Mouse (Mus musculus): Measurements from ENCODE around the gene Ccdc170. TPM values are rescaled to one million over a fixed set of nuclear protein-coding genes. Genes with fewer than 3 reads are reported as not detected.

Ccdc170 gene
- polyA plus RNA-seq, 1 experiment from 2014 or later, result not detected

GRCm38 (mm10) chr10:4492045-4492444 is 9.7 kb downstream of the Ccdc170 start:
- H3K27me3 ChIP-seq (ENCODE audit: control insufficient read depth, insufficient read depth, low read length), result no peaks in the 10 kb centered on the region
- 57% methylated on average over 1 of the region's 1 CpGs for WGBS

DNA sequence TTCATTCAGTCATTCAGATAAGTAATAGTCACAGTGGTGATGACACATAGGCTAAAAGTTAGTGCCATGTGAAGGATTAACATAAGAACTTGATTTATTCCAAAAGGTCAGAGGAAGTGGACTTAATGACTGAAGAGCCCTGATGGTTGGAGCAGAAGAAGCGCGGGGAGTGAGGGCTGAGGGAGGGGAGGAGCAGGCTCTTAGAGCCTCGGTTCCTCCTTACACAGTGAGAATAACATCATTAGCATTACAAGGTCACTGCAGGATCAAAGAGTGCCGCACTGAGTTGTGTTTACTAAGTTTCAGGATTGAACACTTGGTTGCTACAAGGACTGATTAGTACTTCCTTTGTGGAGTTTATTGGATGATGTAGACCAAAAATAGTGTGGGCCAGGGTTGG is 10.6 kb downstream of the Ccdc170 start:
- Histone ChIP-seq H3K9ac (ENCODE audit: low read length) (no peak overlapping the region), H3K4me3 (ENCODE audit: low read depth, low read length) (no peak overlapping the region), H3K27ac (replicated peaks; ENCODE audit: low read depth, low read length) (no peak overlapping the region), H3K4me1 (ENCODE audit: control insufficient read depth, insufficient read depth, low read length) (no peaks in the 10 kb centered on the region), H3K9me3 (ENCODE audit: control insufficient read depth, low read length) (no peaks in the 10 kb centered on the region), H3K4me2 (ENCODE audit: low read depth, severe bottlenecking) (no peak overlapping the region), H3K27me3 (ENCODE audit: control insufficient read depth, insufficient read depth, low read length) (no peaks in the 10 kb centered on the region), H3K36me3 (ENCODE audit: control insufficient read depth, insufficient read depth, low read length) (no peaks in the 10 kb centered on the region)
- ATAC-seq (ENCODE audit: insufficient number of reproducible peaks, low FRiP score, low TSS enrichment, low read depth) (no peak), DNase-seq (ENCODE audit: low spot score) (no peak)
- WGBS, result 6% methylated on average over 4 of the region's 4 CpGs

More at GRCm38 (mm10) chr10:4492045-4492444, 9.7 kb downstream of the Ccdc170 start:
- Histone ChIP-seq H3K4me1 (ENCODE audit: control insufficient read depth, insufficient read depth, low read length) (no peaks in the 10 kb centered on the region), H3K9me3 (ENCODE audit: control insufficient read depth, low read length) (no peaks in the 10 kb centered on the region), H3K4me2 (ENCODE audit: low read depth, severe bottlenecking) (no peak overlapping the region), H3K9ac (ENCODE audit: low read length) (no peak overlapping the region), H3K36me3 (ENCODE audit: control insufficient read depth, insufficient read depth, low read length) (no peaks in the 10 kb centered on the region), H3K4me3 (ENCODE audit: low read depth, low read length) (no peak overlapping the region), H3K27ac (replicated peaks; ENCODE audit: low read depth, low read length) (no peak overlapping the region)
- no peak for DNase-seq (ENCODE audit: low spot score)
- ATAC-seq (ENCODE audit: insufficient number of reproducible peaks, low FRiP score, low TSS enrichment, low read depth), result no peak

GRCm38 (mm10) chr10:4503251-4503650 is 20.9 kb downstream of the Ccdc170 start:
- 91% methylated on average over 8 of the region's 8 CpGs for WGBS
- Histone ChIP-seq H3K4me1 (ENCODE audit: control insufficient read depth, insufficient read depth, low read length) (no peaks in the 10 kb centered on the region), H3K4me2 (ENCODE audit: low read depth, severe bottlenecking) (no peak overlapping the region), H3K27me3 (ENCODE audit: control insufficient read depth, insufficient read depth, low read length) (no peaks in the 10 kb centered on the region), H3K9ac (ENCODE audit: low read length) (no peak overlapping the region), H3K4me3 (ENCODE audit: low read depth, low read length) (no peak overlapping the region), H3K36me3 (ENCODE audit: control insufficient read depth, insufficient read depth, low read length) (no peaks in the 10 kb centered on the region), H3K27ac (replicated peaks; ENCODE audit: low read depth, low read length) (no peak overlapping the region), H3K9me3 (ENCODE audit: control insufficient read depth, low read length) (no peaks in the 10 kb centered on the region)
- no peak for ATAC-seq (ENCODE audit: insufficient number of reproducible peaks, low FRiP score, low TSS enrichment, low read depth)
- no peak for DNase-seq (ENCODE audit: low spot score)

DNA sequence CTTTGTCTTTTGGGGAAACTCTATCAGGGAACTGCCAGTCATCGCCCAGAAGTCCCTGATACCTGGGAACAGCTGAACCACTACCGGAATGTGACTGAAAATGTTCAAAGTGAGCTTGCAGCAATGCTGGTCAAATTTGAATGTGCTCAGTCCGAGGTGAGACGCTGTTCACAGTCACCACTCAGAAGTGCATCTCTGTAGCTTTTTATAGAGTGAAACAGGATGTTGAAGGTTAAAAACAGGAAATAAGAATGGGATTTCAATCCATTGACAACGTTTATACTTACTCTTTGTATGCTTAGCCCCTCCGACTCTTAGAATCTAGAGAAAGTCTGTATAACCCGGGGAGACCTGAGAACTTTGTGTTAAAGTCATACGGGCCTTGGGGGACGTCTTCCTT is 30.4 kb downstream of the Ccdc170 start:
- no peak overlapping the region for H3K9ac ChIP-seq (ENCODE audit: low read length)
- H3K4me2 ChIP-seq (ENCODE audit: low read depth, severe bottlenecking), result no peak overlapping the region
- no peak overlapping the region for H3K27ac ChIP-seq (replicated peaks; ENCODE audit: low read depth, low read length)

GRCm38 (mm10) chr10:4517614-4518013 is 35.3 kb downstream of the Ccdc170 start:
- DNase-seq (ENCODE audit: low spot score) (no peak), ATAC-seq (ENCODE audit: insufficient number of reproducible peaks, low FRiP score, low TSS enrichment, low read depth) (no peak)
- Histone ChIP-seq H3K9ac (ENCODE audit: low read length) (no peak overlapping the region), H3K36me3 (ENCODE audit: control insufficient read depth, insufficient read depth, low read length) (no peaks in the 10 kb centered on the region), H3K4me2 (ENCODE audit: low read depth, severe bottlenecking) (no peak overlapping the region), H3K9me3 (ENCODE audit: control insufficient read depth, low read length) (peaks cover 2% of the 10 kb centered on the region; the same call in 1 of the 2 replicates), H3K4me1 (ENCODE audit: control insufficient read depth, insufficient read depth, low read length) (no peaks in the 10 kb centered on the region), H3K4me3 (ENCODE audit: low read depth, low read length) (no peak overlapping the region), H3K27ac (replicated peaks; ENCODE audit: low read depth, low read length) (no peak overlapping the region), H3K27me3 (ENCODE audit: control insufficient read depth, insufficient read depth, low read length) (no peaks in the 10 kb centered on the region)
- 86% methylated on average over 2 of the region's 2 CpGs for WGBS

More for the DNA sequence above, 30.4 kb downstream of the Ccdc170 start:
- no peak overlapping the region for H3K4me3 ChIP-seq (ENCODE audit: low read depth, low read length)
- H3K4me1 ChIP-seq (ENCODE audit: control insufficient read depth, insufficient read depth, low read length), result no peaks in the 10 kb centered on the region
- no peaks in the 10 kb centered on the region for H3K9me3 ChIP-seq (ENCODE audit: control insufficient read depth, low read length)
- 82% methylated on average over 9 of the region's 9 CpGs for WGBS
- no peaks in the 10 kb centered on the region for H3K36me3 ChIP-seq (ENCODE audit: control insufficient read depth, insufficient read depth, low read length)
- ATAC-seq (ENCODE audit: insufficient number of reproducible peaks, low FRiP score, low TSS enrichment, low read depth), result no peak
- H3K27me3 ChIP-seq (ENCODE audit: control insufficient read depth, insufficient read depth, low read length), result no peaks in the 10 kb centered on the region
- DNase-seq (ENCODE audit: low spot score), result no peak

DNA sequence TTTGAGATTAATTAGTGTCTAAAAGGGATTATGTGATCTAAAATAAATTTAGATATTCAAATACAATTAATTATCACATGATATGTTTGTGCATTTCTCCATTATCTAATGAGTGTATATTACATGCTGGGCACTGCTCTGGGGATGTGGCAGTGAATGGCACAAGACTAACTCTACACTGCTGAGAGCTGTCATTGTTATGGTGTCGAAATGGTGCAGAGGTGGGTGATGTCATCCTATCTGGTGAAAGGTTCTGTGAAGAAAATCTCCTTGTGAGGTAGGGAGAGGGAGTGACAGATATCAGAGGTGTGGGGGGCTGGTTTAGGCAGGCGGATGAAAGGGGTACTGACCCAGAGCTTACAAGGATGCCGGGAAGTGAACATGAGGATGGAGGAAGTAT is 37.3 kb downstream of the Ccdc170 start:
- no peak for ATAC-seq (ENCODE audit: insufficient number of reproducible peaks, low FRiP score, low TSS enrichment, low read depth)
- H3K27ac ChIP-seq (replicated peaks; ENCODE audit: low read depth, low read length), result no peak overlapping the region
- no peak overlapping the region for H3K4me3 ChIP-seq (ENCODE audit: low read depth, low read length)
- no peaks in the 10 kb centered on the region for H3K36me3 ChIP-seq (ENCODE audit: control insufficient read depth, insufficient read depth, low read length)
- no peak overlapping the region for H3K9ac ChIP-seq (ENCODE audit: low read length)
- H3K27me3 ChIP-seq (ENCODE audit: control insufficient read depth, insufficient read depth, low read length), result no peaks in the 10 kb centered on the region
- H3K4me1 ChIP-seq (ENCODE audit: control insufficient read depth, insufficient read depth, low read length), result no peaks in the 10 kb centered on the region
- H3K4me2 ChIP-seq (ENCODE audit: low read depth, severe bottlenecking), result no peak overlapping the region
- H3K9me3 ChIP-seq (ENCODE audit: control insufficient read depth, low read length), result peaks cover 2% of the 10 kb centered on the region; the same call in 1 of the 2 replicates
- 95% methylated on average over 3 of the region's 3 CpGs for WGBS
- DNase-seq (ENCODE audit: low spot score), result no peak

GRCm38 (mm10) chr10:4520394-4521102 is 38.2 kb downstream of the Ccdc170 start:
- Histone ChIP-seq H3K4me3 (ENCODE audit: low read depth, low read length) (no peak overlapping the region), H3K9me3 (ENCODE audit: control insufficient read depth, low read length) (peaks cover 2% of the 10 kb centered on the region; the same call in 1 of the 2 replicates), H3K27me3 (ENCODE audit: control insufficient read depth, insufficient read depth, low read length) (no peaks in the 10 kb centered on the region), H3K36me3 (ENCODE audit: control insufficient read depth, insufficient read depth, low read length) (no peaks in the 10 kb centered on the region), H3K27ac (replicated peaks; ENCODE audit: low read depth, low read length) (no peak overlapping the region), H3K4me2 (ENCODE audit: low read depth, severe bottlenecking) (no peak overlapping the region), H3K4me1 (ENCODE audit: control insufficient read depth, insufficient read depth, low read length) (no peaks in the 10 kb centered on the region), H3K9ac (ENCODE audit: low read length) (no peak overlapping the region)
- WGBS, result 63% methylated on average over 6 of the region's 6 CpGs
- no peak for DNase-seq (ENCODE audit: low spot score)
- ATAC-seq (ENCODE audit: insufficient number of reproducible peaks, low FRiP score, low TSS enrichment, low read depth), result no peak

GRCm38 (mm10) chr10:4522116-4522515 is 39.8 kb downstream of the Ccdc170 start:
- 91% methylated on average over 3 of the region's 3 CpGs for WGBS

DNA sequence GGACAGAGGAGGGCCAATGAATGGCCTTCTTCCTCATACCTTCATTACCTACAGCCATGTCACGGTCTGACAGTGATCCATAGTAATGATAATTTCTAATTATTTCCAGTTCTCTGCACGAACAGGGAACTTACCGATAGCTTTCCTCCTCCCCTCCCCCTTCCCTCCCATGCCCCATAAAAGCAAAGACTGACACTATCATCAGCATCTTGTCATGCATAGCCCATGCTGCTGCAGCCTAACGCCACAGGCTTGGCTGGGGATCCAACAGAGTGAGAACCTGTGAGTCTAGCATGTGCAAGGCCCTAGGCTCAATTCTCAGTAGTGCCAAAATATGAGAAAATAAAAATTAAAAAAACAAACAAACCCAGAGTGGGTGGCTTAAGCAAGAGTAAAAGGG is 40.8 kb downstream of the Ccdc170 start:
- no peak for DNase-seq (ENCODE audit: low spot score)
- H3K27ac ChIP-seq (replicated peaks; ENCODE audit: low read depth, low read length), result no peak overlapping the region
- no peak overlapping the region for H3K9ac ChIP-seq (ENCODE audit: low read length)
- H3K4me3 ChIP-seq (ENCODE audit: low read depth, low read length), result no peak overlapping the region
- H3K4me1 ChIP-seq (ENCODE audit: control insufficient read depth, insufficient read depth, low read length), result no peaks in the 10 kb centered on the region
- ATAC-seq (ENCODE audit: insufficient number of reproducible peaks, low FRiP score, low TSS enrichment, low read depth), result no peak
- no peaks in the 10 kb centered on the region for H3K27me3 ChIP-seq (ENCODE audit: control insufficient read depth, insufficient read depth, low read length)
- H3K4me2 ChIP-seq (ENCODE audit: low read depth, severe bottlenecking), result no peak overlapping the region
- no peaks in the 10 kb centered on the region for H3K36me3 ChIP-seq (ENCODE audit: control insufficient read depth, insufficient read depth, low read length)
- WGBS, result 73% methylated on average over 4 of the region's 4 CpGs
- H3K9me3 ChIP-seq (ENCODE audit: control insufficient read depth, low read length), result peaks cover 2% of the 10 kb centered on the region; the same call in 1 of the 2 replicates

More at GRCm38 (mm10) chr10:4522116-4522515, 39.8 kb downstream of the Ccdc170 start:
- DNase-seq (ENCODE audit: low spot score), result no peak
- H3K9ac ChIP-seq (ENCODE audit: low read length), result no peak overlapping the region
- no peaks in the 10 kb centered on the region for H3K36me3 ChIP-seq (ENCODE audit: control insufficient read depth, insufficient read depth, low read length)
- H3K27me3 ChIP-seq (ENCODE audit: control insufficient read depth, insufficient read depth, low read length), result no peaks in the 10 kb centered on the region
- no peak for ATAC-seq (ENCODE audit: insufficient number of reproducible peaks, low FRiP score, low TSS enrichment, low read depth)
- H3K27ac ChIP-seq (replicated peaks; ENCODE audit: low read depth, low read length), result no peak overlapping the region
- peaks cover 2% of the 10 kb centered on the region; the same call in 1 of the 2 replicates for H3K9me3 ChIP-seq (ENCODE audit: control insufficient read depth, low read length)
- no peak overlapping the region for H3K4me3 ChIP-seq (ENCODE audit: low read depth, low read length)
- no peak overlapping the region for H3K4me2 ChIP-seq (ENCODE audit: low read depth, severe bottlenecking)
- H3K4me1 ChIP-seq (ENCODE audit: control insufficient read depth, insufficient read depth, low read length), result no peaks in the 10 kb centered on the region

All from limb, embryonic 11.5 days (tissue).